Mouse (Mus musculus): ENCODE results near the gene Rab3a. TPM values are rescaled to one million over a fixed set of nuclear protein-coding genes. Genes with fewer than 3 reads are reported as not detected.
A peak's percentile ranks its signal among the peaks of the same experiment; 100 is the strongest.

The Rab3a gene
- 18.9 and 19.0 TPM in 2 replicates for polyA plus RNA-seq (2015; fragmentation: Nextera tagmentation; extraction: Ambion mirVana)

DNA sequence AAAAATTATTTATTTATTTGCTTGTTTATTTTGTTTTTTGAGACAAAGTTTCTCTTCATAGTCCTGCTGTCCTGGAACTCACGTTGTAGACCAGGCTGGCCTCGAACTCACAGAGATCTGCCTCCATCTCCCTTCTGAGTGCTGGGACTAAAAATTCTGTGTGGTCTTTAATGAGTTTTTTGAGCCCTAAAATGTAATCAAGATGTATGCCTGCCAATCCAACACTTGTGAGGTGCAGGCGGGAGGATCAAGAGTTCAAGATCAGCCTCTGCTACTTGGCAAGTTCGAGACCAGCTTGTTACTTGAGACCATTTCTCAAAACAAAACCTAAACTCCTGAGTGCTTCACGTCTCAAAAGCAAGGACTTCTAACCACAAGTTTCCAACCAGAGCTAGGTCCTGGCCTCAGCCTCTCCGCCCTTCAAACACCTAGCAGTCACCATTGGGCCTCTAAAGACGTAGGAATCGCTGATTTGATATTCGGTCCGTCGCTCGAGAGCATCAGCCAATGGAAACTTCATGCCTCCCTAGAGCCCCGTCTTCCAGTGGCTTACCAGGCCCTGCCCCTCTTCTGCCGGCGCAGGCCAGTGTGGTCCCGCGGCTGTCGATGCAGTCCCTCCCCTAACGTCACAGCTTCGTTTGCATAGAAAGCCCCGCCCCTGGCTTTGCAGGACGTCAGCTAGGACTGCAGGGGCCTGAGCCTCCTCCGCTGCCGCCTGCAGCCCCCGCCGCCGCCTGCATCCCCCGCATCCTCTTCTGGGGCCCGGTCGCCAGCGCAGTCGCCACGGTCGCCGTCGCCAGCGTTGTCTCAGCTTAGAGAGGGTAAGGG, at the start of gene Rab3a:
Gene Rab3a (plus strand): TSS at position 637 of the 828 bp plus-strand sequence.
- Histone ChIP-seq H3K4me2 (replicated peaks; ENCODE audit: low read depth) (peak within 1 kb of the TSS; percentile 96), H3K9me3 (ENCODE audit: control insufficient read depth, low read length) (no peaks in the 10 kb centered on the region), H3K27me3 (ENCODE audit: control insufficient read depth, insufficient read depth, low read length) (no peaks in the 10 kb centered on the region), H3K9ac (ENCODE audit: low read length) (peak within 1 kb of the TSS; percentile 83), H3K36me3 (ENCODE audit: control insufficient read depth, insufficient read depth, low read length) (no peaks in the 10 kb centered on the region; the same call in 1 of the 2 replicates), H3K4me3 (ENCODE audit: low read depth, low read length) (peak within 1 kb of the TSS; percentile 72), H3K4me1 (replicated peaks; ENCODE audit: control insufficient read depth, insufficient read depth) (peaks cover 4% of the 10 kb centered on the region; the same call in 1 of the 2 replicates), H3K27ac (replicated peaks) (peak within 1 kb of the TSS; percentile 91)
- TF ChIP-seq EP300 (optimal IDR thresholded peaks at IDR 0.05): no peak
- no peak; the same call in 1 of the 2 replicates for TF ChIP-seq CTCF (IDR thresholded peaks at IDR 0.05; ENCODE audit: low read depth)
- ATAC-seq (ENCODE audit: low FRiP score, low TSS enrichment): peak; percentile 95
- DNase-seq (ENCODE audit: low spot score): peak; percentile 98
- 8% methylated on average over 37 of the region's 37 CpGs for WGBS

DNA sequence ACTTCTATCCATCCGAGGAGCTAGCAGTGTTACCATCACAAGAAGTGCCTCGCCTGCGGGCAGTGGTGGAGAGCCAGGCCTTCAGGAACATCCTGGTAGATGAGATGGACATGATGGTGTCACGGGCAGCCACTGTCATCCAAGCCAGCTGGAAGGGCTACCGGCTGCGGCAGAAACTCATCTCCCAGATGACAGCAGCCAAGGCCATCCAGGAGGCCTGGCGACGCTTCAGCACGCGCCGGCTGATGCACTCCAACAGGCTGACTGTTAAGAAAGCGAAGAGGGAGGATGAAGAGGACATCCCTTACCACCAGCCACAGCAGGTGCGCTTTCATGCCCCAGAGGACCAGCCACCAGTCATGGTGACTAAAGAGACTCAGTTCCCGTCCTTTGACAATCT, 46.2 kb upstream of the Rab3a start:
- Histone ChIP-seq H3K4me1 (replicated peaks; ENCODE audit: control insufficient read depth, insufficient read depth) (no peaks in the 10 kb centered on the region), H3K27me3 (ENCODE audit: control insufficient read depth, insufficient read depth, low read length) (no peaks in the 10 kb centered on the region), H3K27ac (replicated peaks) (no peak overlapping the region), H3K4me3 (ENCODE audit: low read depth, low read length) (no peak overlapping the region), H3K9me3 (ENCODE audit: control insufficient read depth, low read length) (no peaks in the 10 kb centered on the region), H3K9ac (ENCODE audit: low read length) (no peak overlapping the region), H3K36me3 (ENCODE audit: control insufficient read depth, insufficient read depth, low read length) (no peaks in the 10 kb centered on the region), H3K4me2 (replicated peaks; ENCODE audit: low read depth) (no peak overlapping the region)
- DNase-seq (ENCODE audit: low spot score) (no peak), ATAC-seq (ENCODE audit: low FRiP score, low TSS enrichment) (no peak)
- 88% methylated on average over 14 of the region's 14 CpGs for WGBS
- TF ChIP-seq CTCF (IDR thresholded peaks at IDR 0.05; ENCODE audit: low read depth): no peak
- TF ChIP-seq EP300 (optimal IDR thresholded peaks at IDR 0.05): no peak

DNA sequence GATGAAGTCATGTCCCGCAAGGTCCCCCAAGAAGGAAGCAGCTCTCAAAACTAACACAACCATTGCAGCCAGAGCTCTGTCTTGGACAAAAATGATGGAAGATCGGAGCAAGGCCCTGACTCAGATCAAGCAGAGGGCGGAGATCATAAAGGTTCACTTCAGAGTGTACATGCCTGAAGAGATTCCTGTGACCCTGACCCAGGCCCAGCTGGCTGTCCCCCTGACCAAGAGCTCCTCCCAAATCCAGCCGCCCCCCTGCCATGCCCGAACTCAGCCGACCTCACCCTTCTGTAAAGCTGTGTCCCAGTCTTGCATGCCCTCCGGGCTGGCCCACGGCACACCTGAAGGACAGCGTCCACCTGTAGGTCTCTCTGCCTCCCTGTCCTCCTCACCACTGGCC, 44.7 kb upstream of the Rab3a start:
- no peak for ATAC-seq (ENCODE audit: low FRiP score, low TSS enrichment)
- no peak for TF ChIP-seq CTCF (IDR thresholded peaks at IDR 0.05; ENCODE audit: low read depth)
- TF ChIP-seq EP300 (optimal IDR thresholded peaks at IDR 0.05): no peak
- Histone ChIP-seq H3K9me3 (ENCODE audit: control insufficient read depth, low read length) (no peaks in the 10 kb centered on the region), H3K27me3 (ENCODE audit: control insufficient read depth, insufficient read depth, low read length) (no peaks in the 10 kb centered on the region), H3K4me3 (ENCODE audit: low read depth, low read length) (no peak overlapping the region), H3K4me1 (replicated peaks; ENCODE audit: control insufficient read depth, insufficient read depth) (no peaks in the 10 kb centered on the region), H3K4me2 (replicated peaks; ENCODE audit: low read depth) (no peak overlapping the region), H3K9ac (ENCODE audit: low read length) (no peak overlapping the region), H3K27ac (replicated peaks) (no peak overlapping the region), H3K36me3 (ENCODE audit: control insufficient read depth, insufficient read depth, low read length) (no peaks in the 10 kb centered on the region)
- 89% methylated on average over 9 of the region's 9 CpGs for WGBS
- DNase-seq (ENCODE audit: low spot score): no peak

DNA sequence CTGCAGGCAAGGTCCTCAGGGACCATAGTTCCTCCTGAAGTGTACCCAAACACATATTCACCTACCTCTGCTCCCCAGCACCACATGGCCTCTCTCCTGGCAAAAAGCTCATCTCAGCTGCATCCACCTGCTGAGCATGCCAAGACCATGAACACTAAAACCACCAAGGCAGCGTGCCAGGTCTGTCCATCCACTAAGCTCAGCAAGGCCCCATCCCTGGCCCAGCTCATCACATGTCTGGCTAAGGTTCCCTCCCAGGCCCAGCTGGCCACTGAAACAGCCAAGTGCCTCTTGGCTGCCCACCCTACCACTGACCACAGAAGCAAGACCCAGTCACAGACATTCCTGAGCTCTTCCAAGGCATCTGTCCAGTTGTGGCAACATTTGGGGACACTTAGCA, 44.2 kb upstream of the Rab3a start:
- no peak overlapping the region for H3K4me3 ChIP-seq (ENCODE audit: low read depth, low read length)
- H3K9ac ChIP-seq (ENCODE audit: low read length): no peak overlapping the region
- H3K36me3 ChIP-seq (ENCODE audit: control insufficient read depth, insufficient read depth, low read length): no peaks in the 10 kb centered on the region
- H3K4me1 ChIP-seq (replicated peaks; ENCODE audit: control insufficient read depth, insufficient read depth): no peaks in the 10 kb centered on the region
- H3K9me3 ChIP-seq (ENCODE audit: control insufficient read depth, low read length): no peaks in the 10 kb centered on the region
- no peak overlapping the region for H3K27ac ChIP-seq (replicated peaks)
- 87% methylated on average over 1 of the region's 1 CpGs for WGBS
- no peaks in the 10 kb centered on the region for H3K27me3 ChIP-seq (ENCODE audit: control insufficient read depth, insufficient read depth, low read length)
- DNase-seq (ENCODE audit: low spot score): no peak
- ATAC-seq (ENCODE audit: low FRiP score, low TSS enrichment): no peak
- no peak overlapping the region for H3K4me2 ChIP-seq (replicated peaks; ENCODE audit: low read depth)
- TF ChIP-seq CTCF (IDR thresholded peaks at IDR 0.05; ENCODE audit: low read depth) (no peak), EP300 (optimal IDR thresholded peaks at IDR 0.05) (no peak)

DNA sequence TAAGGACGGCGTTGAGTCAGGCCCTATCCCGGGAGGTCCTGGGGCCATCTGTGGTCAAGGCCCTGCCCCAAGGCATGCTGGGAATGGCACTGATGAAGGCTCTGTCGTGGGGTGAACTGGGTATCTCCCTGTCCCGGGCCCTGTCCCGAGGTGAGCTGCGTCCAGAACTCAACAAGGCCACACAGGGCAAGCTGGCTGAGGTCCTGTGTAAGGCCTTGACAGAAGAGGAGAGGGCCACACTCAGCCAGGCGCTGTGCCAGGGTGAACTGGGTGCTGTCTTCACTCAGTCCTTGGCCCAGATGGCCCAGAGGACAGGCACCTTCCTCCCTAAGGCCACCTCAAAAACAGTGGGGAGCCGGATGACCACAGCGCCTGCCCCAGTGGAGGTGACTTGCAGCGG, 43.4 kb upstream of the Rab3a start:
- Histone ChIP-seq H3K9me3 (ENCODE audit: control insufficient read depth, low read length) (no peaks in the 10 kb centered on the region), H3K27me3 (ENCODE audit: control insufficient read depth, insufficient read depth, low read length) (no peaks in the 10 kb centered on the region), H3K4me2 (replicated peaks; ENCODE audit: low read depth) (no peak overlapping the region), H3K4me3 (ENCODE audit: low read depth, low read length) (no peak overlapping the region), H3K9ac (ENCODE audit: low read length) (no peak overlapping the region), H3K4me1 (replicated peaks; ENCODE audit: control insufficient read depth, insufficient read depth) (no peaks in the 10 kb centered on the region), H3K36me3 (ENCODE audit: control insufficient read depth, insufficient read depth, low read length) (no peaks in the 10 kb centered on the region), H3K27ac (replicated peaks) (no peak overlapping the region)
- 86% methylated on average over 11 of the region's 11 CpGs for WGBS
- no peak for DNase-seq (ENCODE audit: low spot score)
- TF ChIP-seq CTCF (IDR thresholded peaks at IDR 0.05; ENCODE audit: low read depth): no peak
- no peak for TF ChIP-seq EP300 (optimal IDR thresholded peaks at IDR 0.05)
- no peak for ATAC-seq (ENCODE audit: low FRiP score, low TSS enrichment)

DNA sequence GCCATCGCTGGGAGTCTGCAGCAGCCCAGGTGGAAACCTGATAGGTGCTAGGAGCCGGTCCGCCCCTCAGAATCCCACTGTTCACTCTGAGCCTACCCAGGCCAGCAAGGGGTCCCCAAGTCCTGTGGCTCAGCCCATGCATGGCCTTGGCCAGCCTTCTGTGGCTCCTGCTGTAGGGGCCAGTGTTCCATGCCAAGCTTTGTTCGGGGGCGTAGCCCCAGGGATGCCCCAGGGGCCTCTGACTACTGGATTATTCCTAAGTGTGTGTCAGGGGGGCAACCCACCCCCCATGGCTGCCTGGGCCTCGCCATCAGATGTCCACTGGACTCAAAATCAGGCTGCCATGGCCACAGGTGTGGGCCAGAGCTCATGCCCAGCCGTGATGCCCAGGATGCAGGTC, 40.5 kb upstream of the Rab3a start:
- TF ChIP-seq CTCF (IDR thresholded peaks at IDR 0.05; ENCODE audit: low read depth) (no peak), EP300 (optimal IDR thresholded peaks at IDR 0.05) (no peak)
- no peak overlapping the region for H3K9ac ChIP-seq (ENCODE audit: low read length)
- no peaks in the 10 kb centered on the region for H3K27me3 ChIP-seq (ENCODE audit: control insufficient read depth, insufficient read depth, low read length)
- no peaks in the 10 kb centered on the region for H3K36me3 ChIP-seq (ENCODE audit: control insufficient read depth, insufficient read depth, low read length)
- no peaks in the 10 kb centered on the region for H3K4me1 ChIP-seq (replicated peaks; ENCODE audit: control insufficient read depth, insufficient read depth)
- H3K27ac ChIP-seq (replicated peaks): no peak overlapping the region
- ATAC-seq (ENCODE audit: low FRiP score, low TSS enrichment) (no peak), DNase-seq (ENCODE audit: low spot score) (no peak)
- no peak overlapping the region for H3K4me2 ChIP-seq (replicated peaks; ENCODE audit: low read depth)
- H3K9me3 ChIP-seq (ENCODE audit: control insufficient read depth, low read length): no peaks in the 10 kb centered on the region
- no peak overlapping the region for H3K4me3 ChIP-seq (ENCODE audit: low read depth, low read length)
- 87% methylated on average over 7 of the region's 7 CpGs for WGBS

Data from stomach, postnatal 0 days (tissue).